Mouse (Mus musculus) spleen, adult 12 weeks (tissue): Measurements from ENCODE around the gene Rps17.

Experiments used
- DNase-seq: peaks from one replicate; pipeline ENCODE4 v3.0.0; 2022; ENCODE audit warnings: low spot score

Gene Rps17

DNA sequence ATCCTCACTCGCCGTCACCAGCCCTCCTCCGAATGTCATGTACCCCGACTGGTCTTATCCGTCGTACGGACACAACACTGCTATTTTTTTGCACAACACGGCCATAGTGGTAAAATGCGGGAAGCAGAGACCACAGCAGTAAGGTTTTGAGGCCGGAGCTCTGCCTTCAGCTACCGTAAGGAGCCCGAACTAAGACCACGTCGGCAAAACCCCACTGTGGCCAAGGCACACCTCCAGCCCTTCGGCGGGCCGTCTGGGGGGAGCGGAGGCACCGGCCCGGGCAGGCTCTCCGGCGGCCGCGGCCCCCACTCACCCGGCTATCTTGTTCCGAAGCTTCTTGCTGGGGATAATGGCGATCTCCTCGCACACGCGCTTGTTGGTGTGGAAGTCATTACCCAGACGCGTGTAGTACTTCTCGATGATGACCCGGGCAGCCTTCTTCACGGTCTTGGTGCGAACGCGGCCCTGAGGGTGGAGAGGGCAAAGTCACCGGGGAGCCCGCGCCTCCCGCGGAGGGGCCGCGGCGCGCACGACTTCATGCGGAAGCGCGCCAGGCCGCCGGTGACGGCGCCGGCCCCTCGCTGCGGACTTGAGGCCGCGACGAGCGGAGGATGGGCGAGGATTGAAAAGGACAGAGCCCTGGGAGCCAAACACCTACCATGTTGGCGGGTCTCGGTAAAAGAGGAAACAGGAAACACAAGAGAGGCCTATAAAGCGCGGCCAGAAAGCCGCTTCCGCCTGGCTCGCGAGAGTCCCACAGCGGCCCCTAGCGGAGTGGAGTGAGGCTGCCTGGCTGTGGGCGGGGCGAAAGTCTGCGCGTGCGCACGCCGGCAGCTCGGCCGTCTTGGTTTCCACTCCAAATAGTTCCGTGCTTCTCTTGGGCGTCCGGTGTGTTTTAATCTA is at the start of gene Rps17:
TSS of gene Rps17 (minus strand) at position 711 of the 903 bp plus-strand sequence.
- DNase-seq, result peak; percentile 97

DNA sequence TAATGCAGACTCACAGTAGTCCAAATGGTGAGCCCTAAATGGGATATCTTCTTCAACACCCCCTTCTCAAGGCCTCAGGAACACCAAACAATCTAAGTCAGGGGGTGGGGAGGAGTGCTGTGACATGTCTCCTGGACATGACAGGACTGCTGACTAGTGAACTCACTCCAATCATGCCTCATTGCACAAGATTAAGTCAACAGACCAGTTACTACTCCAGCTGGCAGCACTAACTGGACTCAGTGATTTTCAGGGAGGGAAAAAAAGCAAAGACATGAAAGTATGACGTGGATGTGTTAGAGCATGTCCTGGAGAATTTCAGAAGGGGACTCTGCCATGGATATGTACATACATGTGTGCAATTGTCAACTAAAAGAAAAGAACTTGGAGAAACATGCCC is 34.3 kb upstream of the Rps17 start:
- DNase-seq, result no peak

DNA sequence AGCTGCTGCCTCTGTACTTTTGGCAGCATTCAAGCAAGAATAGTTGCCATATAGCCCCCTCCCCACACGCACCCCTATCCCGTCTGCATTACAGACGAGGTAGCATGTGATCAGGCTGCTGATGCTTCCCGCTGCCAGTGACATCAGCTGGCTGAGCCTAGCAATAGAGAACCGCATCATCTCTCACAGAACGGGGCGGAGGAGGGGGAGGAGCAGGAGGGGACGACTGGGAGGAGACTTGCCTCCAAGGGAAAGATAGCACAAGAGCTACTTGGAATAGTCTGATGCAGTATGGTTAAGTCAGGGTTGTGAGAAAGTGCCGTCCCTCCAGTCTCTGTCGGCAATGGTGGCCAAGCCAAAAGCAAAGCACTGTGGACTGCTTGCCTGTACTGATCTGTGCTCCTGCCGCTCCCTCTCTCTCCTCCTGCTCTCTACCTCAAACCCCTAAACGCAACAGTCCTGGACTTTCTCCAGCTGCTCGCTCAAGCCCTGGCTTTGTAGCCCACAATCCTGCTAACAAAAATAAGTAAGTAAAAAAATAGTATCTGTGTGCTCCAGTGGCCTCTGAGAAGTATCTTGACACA is 27.4 kb upstream of the Rps17 start:
- no peak for DNase-seq

DNA sequence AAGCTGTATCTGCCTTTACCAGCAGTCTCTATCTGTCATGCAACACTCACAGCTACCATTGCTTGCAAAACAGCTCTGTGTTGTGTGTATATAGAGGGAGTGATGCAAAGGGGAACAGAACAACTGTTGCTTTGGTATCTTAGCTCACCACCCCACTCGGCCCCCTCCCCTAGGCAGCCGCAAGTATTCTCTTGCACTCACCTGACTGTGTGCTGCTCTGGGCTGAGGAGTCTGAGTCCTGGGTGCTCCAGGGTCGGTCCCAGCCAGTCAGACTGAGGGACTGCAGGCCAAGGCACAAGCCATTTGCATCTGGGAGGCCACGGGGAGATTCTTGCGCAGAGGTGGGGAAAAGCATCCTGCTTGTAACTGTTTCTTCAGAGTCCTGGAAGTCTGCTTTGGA is 26.8 kb upstream of the Rps17 start:
- no peak for DNase-seq

DNA sequence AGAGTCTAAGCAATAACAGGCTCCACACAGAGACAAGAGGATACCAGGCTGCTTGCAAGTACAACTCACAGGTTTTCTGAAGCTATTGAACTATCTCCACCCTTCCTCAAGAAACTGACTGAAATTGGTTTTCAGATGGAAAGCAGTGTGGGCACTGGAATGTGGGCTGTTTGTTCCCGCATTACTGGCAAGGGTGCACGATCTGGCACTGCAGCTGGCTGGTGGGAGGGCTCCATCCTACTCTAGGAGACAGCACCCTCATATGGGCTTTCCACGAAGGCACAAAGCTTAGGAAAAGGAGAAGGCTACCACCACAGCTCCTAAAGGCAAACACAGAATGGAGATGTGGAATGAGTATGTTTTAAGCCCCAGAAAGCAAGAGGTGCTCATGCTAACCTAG is 24.7 kb upstream of the Rps17 start:
- DNase-seq, result no peak

DNA sequence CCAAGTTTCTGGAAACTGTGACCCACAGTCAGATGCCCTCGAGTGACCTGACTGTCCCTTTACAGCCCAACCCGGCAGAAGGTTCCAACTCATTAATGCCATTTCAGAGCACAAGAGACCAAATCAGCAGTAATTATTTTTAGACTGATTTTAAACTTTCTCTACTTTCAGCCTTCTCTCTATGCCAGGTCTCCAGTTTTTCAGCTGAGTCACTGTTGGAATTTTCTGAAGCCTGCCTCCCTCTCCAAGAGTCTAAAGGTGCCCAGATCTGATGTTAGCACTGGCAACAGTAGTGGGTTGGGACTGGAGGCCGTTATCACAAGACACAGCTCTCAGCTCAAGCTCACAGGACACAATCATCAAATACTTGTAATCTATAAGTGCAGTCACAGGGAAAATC is 22.9 kb upstream of the Rps17 start:
- DNase-seq, result no peak

DNA sequence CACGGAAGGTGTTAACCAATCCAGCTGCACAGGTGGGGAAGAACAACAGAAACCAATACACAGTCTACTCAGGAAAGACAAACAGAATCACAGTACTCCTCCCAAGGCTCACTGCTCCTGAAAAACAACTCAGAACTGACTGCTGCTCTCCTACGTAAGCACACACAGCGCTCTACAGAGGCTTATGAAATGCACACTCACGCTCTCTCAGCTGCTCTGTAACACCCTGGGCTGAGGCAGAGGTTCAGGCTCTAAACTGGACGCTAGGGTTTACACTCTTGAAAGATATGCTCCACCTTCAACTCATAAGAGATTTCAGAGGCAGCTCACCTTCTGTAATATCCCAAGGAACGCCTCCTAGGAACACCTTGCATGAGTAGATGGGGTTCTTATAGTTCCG is 11.9 kb upstream of the Rps17 start:
- DNase-seq, result no peak

DNA sequence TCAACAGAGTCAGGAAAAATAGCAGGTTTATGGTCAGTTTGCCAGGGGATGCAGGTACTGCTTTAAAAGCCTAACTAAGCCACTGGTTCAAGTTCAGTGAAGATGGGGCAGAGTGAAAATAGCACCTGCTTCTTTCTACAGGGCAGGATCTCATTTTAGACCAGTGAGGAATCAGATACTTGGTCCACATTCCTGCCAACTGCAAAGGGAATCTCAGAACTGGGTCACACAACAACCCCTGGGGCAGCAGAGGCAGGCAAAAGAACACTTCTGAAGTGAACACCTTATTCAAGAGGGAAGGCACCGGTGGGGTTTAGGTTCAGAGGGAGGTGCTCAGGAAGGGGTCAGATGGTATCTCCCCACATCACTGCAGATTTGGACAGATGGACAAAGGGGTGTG is 11.3 kb upstream of the Rps17 start:
- no peak for DNase-seq

DNA sequence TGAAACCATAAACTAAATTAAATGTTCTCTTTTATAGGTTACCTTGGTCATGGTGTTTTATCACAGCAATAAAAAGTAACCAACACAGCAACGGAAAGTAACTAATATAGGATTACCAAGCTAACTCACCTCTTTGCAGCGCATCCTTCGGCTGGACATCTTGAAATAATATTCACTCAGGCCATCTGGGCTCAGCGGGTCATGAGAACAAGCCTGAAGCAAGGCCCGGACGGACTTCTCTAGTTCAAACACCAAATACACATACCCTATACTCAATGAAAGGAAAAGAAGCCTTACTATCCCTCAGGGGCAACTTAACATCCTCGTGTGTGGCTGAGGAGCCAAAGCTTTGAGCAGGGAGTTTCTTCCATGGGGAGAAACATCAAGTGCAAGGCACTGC is 10.7 kb upstream of the Rps17 start:
- DNase-seq, result no peak

DNA sequence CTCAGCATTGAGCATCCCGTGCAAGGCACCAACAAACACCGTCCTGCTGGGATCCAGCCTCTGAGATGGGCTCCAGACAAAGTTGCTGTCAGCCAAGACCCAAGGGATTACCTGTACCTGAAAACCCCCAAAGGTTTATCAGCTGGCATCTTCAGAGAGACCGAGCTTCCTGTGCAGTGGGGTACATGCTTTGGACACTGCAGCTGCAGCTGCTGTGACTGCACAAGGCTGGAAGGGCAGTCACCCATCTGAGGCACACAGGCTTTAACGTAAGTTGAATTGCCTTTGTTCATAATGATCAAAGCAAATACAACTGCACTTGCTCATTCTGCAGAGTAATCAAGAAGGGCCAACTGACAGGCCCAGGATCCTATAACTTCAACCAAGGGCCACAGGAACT is 6.8 kb upstream of the Rps17 start:
- DNase-seq, result no peak

DNA sequence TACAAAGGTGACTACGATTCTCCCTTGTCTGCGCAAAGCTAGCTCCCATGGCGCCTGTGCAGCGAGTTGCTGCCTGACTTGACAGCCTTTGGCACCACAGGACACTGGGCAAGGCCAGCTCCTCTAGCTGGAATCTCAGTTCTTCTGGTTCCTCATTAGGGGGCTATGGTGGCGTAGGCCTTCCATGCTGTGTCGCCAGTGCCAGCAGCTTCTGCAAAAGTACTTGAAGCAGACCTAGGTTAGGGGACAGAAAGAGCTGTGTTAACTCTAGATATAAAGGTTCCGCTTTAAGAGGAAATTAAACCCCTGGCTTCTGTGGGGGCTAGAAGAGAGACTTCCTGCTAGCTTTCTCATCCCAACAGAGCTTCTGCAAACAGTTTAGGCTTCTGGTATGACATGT is 3.2 kb upstream of the Rps17 start:
- no peak for DNase-seq

DNA sequence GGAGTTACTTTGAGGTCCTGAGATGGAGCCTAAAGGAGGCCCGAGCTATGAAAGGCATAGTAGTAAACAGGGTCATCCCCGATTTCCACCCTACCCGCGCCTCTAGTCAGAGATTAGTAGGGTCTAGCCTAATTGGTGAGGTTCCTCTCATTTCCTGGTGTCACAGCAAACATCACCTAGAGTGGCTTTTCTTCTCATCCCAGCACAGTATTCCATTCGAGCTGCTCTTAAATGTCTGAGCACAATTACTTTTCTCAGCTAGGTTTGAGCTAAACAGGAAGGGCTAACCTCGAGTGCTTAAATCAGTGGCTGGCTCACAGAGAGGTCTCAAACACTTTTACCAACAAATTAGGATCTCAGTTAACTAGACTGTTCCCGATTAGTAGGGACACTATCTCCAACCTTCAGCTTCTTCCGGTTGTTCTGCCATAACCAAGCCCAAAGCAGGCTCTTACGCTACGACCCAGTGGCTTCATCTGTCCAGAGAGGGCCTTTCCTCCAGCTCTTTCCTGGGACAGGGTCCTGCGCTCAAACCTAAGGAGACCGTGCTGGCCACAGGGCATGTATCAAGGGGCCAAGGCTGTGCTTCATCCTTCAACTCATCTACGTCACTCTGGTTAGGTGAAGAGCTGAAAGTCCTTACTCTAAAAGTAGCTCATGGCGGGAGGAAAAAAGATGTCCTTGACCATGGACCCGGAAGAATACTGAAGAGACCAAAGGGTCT is 555 bp upstream of the Rps17 start:
- no peak for DNase-seq

DNA sequence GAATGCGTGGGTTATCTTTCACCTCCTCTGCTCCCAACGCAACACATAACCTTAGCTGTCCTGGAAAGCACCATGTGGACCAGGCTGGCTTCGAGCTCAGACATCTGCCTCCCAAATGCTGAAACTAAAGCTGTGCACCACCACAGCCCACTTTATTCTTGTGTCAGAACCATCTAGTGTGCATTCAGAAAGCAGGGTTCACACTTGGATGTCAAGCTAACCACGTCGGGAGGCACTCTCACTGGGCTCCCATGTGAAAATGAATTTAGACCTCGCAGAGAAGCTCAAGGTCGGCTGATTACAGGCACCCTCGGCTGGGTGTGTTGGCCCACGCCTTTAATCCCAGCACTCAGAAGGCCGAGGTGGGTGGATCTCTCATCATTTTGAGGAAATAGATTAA is 1.2 kb downstream of the Rps17 start:
- DNase-seq, result peak; percentile 14

DNA sequence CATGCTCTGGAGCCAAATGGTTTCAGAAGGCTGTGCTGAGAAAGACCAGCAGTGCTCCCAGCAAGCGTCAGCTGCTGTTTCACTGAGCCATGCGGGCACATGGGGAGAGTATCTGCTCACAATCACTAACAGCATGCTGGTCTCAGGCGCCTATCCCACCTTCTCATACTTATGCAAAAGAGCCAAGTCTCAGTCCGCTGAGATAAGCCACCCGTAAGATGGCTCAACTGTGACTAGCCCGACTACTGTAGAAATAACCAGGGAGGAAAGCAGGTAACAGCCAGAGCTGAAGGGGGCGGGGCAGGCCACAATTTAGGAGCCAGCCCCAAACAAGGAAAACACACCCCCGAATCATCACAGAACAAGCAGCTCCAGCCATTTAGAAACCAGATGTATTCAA is 1.7 kb downstream of the Rps17 start:
- DNase-seq, result no peak

DNA sequence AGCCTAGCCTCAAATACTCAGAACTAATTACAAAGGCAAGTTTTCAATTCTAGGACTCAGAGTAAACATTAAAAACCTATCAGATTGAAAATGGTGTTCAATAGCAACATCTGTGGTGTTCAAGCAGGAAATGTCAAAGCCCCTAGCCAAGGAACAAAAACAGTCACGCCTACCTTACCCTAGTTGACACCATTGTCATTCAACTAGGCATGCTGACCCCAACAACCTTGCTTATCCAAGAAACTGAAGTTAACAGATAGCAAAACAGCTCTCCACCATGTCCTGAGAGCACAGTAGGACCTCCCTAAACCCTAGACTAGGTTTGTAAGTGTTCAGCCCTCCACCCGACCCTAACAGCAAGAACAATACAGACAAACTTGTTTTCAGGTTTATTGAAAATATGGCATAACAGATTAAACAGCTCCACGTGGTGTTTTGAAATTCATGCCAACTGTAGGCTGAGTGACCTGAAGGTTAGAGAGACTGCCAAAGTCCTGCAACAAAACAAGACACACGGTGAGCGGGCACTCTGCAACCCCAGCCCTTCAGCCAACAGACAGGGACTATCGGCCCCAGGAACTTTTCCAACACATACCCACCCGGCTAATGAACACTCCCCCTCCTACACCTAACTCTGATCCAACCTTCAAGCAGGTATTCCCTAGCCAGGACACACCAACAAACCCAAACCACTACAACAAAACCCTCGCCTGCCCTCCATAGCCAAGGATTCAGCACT is 2.5 kb downstream of the Rps17 start:
- DNase-seq, result no peak

DNA sequence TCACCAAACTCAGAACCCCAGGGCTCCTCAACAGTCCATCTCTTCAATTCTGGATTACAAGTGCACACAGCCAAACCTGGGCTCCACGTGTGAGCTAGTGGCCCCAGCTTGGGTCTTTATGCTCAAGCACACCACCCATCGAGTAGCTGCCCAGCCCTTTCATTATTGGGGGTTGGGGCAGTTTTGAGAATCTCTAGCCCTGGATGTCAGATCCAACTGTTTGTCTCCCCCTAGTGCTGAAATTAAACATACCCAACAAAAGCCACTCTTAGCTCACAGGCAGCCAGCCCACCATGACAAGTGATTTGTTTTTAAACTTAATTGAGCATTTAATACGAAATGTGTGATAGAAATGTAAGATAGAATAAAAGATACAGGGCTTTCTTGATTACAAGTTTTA is 3.5 kb downstream of the Rps17 start:
- no peak for DNase-seq

DNA sequence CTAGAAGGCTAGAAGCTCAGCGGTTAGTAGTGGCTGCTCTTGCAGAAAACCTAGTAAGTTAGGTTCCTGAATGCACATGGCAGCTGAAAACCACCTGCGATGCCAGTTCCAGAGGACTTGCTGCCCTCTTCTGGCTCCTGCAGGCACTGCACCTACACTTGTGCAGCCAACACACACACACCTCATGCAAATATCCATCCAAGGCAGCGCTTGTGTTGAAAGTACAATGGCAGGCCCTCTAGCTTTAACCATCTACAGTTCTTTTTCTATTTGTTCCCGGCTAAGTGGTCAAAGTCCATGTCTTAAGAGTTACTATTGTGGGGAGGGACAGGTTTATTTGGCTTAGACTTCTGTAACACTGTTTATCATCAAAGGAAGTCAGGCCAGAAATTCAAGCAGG is 5.3 kb downstream of the Rps17 start:
- peak; percentile 43 for DNase-seq

DNA sequence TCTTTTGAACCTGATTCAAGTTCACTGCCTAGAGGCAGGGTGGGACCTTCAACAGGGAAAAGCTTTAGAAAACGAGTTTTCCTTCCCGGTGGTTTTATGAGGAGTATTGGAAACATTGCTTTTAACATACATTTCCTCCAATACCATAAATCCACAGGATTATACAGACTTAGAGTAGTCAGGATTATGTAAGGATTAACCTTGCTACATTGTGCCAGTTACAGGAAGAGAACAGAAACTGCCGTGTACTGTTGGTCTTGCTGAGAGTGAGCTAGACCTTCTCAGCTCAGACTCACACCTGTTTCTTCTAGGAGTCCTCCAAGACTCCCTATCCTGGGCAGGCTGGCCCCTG is 6.6 kb downstream of the Rps17 start:
- no peak for DNase-seq

DNA sequence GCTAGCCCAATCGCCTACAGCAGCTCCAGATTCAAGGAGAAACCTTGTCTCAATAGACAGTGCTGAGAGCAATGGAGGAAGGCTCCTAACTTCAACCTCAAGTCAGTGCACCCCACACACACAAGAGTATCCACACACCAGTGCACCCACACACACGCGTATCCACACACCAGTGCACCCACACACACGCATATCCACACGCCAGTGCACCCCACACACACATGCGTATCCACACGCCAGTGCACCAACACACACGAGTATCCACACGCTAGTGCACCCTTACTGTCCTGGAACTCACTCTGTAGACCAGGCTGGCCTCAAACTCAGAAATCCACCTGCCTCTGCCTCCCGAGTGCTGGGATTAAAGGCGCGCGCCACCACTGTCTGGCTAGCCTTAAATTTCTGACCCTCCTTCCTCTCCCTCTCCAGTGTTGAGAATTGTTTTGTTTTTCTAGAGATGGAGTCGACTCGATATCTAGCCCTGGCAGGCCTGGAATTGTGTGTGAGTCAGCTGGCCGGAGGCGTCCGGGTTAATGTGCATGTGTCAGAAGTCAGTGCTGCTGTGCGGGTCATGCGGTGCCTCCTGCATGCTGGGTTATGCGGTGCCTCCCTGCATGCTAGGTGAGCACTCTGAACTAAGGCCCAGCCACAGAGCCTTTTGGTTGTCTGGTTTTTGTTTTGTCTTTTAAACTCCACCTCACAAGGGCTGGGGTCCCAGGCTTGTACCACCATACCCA is 7.1 kb downstream of the Rps17 start:
- no peak for DNase-seq

DNA sequence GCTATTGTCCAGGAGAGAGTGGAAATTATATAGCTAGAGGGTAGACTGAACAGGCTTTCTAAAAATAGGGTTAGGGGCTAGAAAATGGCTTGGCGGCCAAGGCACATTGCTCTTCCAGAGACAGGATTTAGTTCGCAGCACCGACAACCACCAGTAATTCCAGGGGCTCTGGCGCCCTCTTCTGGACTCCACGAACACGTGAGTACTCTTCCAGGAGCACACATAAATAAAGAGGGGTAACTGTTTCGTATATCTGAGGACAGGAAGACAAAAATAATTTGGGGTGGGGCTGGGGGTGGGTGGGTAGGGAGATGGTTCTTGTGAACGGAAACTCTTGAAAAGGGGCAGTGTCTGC is 8.6 kb downstream of the Rps17 start:
- DNase-seq, result no peak

DNA sequence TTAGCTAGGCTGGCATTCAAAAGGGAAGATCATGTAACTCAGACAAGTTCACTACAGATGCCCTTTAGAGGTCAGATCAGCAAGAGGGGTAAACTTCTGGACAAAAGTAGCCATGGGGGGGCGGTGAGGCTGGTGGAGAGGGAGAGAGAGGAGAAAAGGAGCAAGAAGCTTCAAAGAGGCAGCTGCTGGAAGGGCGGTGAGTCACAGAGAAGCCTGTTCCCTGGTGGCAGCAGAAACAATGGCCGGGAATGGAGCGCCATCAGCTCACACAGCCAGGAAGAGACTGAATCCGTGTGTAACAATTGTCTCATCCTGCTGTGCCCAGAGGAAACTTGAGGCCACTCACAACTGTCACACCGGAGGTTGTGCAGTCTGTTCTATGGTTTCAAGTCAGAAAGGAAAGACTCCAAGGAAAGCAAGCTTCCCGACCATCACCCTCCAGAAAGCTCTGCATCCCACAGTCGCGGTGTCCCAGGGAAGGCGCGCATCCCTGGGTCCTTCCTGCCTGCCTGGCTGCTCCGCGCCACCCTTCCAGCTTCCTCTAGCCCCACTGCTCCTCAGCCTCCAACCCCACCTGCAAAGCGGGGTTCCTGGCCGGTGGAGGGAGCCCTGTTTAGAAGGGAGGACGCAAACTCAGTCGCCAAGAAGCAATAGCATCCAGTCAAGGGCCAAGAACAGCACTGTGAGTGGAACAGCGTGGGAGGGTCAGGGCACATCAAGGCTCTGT is 9.2 kb downstream of the Rps17 start:
- no peak for DNase-seq
